Mouse (Mus musculus): ENCODE measurements around the gene Sav1. TPM values are rescaled to one million over a fixed set of nuclear protein-coding genes. Genes with fewer than 3 reads are reported as not detected.

Sav1 gene
- polyA plus RNA-seq, 1 experiment: 41.9 TPM

GRCm38 (mm10) chr12:69973666-69974065, 13.1 kb downstream of the Sav1 start:
- no peak for TF ChIP-seq GATA1 (IDR thresholded peaks at IDR 0.05; ENCODE audit: low read length)

- TF ChIP-seq GATA1 (IDR thresholded peaks at IDR 0.05; ENCODE audit: low read length): no peak
These were observed 18.6 kb downstream of the Sav1 start for GRCm38 (mm10) chr12:69968154-69968553.

GRCm38 (mm10) chr12:69967112-69967511, 19.7 kb downstream of the Sav1 start:
- TF ChIP-seq GATA1 (IDR thresholded peaks at IDR 0.05; ENCODE audit: low read length): no peak

GRCm38 (mm10) chr12:69966071-69966470, 20.7 kb downstream of the Sav1 start:
- no peak for TF ChIP-seq GATA1 (IDR thresholded peaks at IDR 0.05; ENCODE audit: low read length)

GRCm38 (mm10) chr12:69965644-69966043, 21.2 kb downstream of the Sav1 start:
- no peak for TF ChIP-seq GATA1 (IDR thresholded peaks at IDR 0.05; ENCODE audit: low read length)

GRCm38 (mm10) chr12:69963141-69963540, 23.7 kb downstream of the Sav1 start:
- no peak for TF ChIP-seq GATA1 (IDR thresholded peaks at IDR 0.05; ENCODE audit: low read length)

- TF ChIP-seq GATA1 (IDR thresholded peaks at IDR 0.05; ENCODE audit: low read length): no peak
These were observed 24.3 kb downstream of the Sav1 start for GRCm38 (mm10) chr12:69962468-69962867.

GRCm38 (mm10) chr12:69957378-69957777, 29.4 kb downstream of the Sav1 start:
- no peak for TF ChIP-seq GATA1 (IDR thresholded peaks at IDR 0.05; ENCODE audit: low read length)

GRCm38 (mm10) chr12:69947502-69947901, 39.3 kb downstream of the Sav1 start:
- TF ChIP-seq GATA1 (IDR thresholded peaks at IDR 0.05; ENCODE audit: low read length): no peak

GRCm38 (mm10) chr12:69945861-69946260, 40.9 kb downstream of the Sav1 start:
- no peak for TF ChIP-seq GATA1 (IDR thresholded peaks at IDR 0.05; ENCODE audit: low read length)

- no peak for TF ChIP-seq GATA1 (IDR thresholded peaks at IDR 0.05; ENCODE audit: low read length)
These were observed 45.0 kb downstream of the Sav1 start for GRCm38 (mm10) chr12:69941655-69942329.

GRCm38 (mm10) chr12:69939291-69939690, 47.5 kb downstream of the Sav1 start:
- no peak for TF ChIP-seq GATA1 (IDR thresholded peaks at IDR 0.05; ENCODE audit: low read length)

GRCm38 (mm10) chr12:69937731-69938130, 49.1 kb downstream of the Sav1 start:
- no peak for TF ChIP-seq GATA1 (IDR thresholded peaks at IDR 0.05; ENCODE audit: low read length)

- TF ChIP-seq GATA1 (IDR thresholded peaks at IDR 0.05; ENCODE audit: low read length): no peak
These were observed 60.1 kb downstream of the Sav1 start for GRCm38 (mm10) chr12:69926716-69927115.

GRCm38 (mm10) chr12:69924012-69924411, 62.8 kb downstream of the Sav1 start:
- no peak for TF ChIP-seq GATA1 (IDR thresholded peaks at IDR 0.05; ENCODE audit: low read length)

- no peak for TF ChIP-seq GATA1 (IDR thresholded peaks at IDR 0.05; ENCODE audit: low read length)
These were observed 63.2 kb downstream of the Sav1 start for GRCm38 (mm10) chr12:69923603-69924002.

GRCm38 (mm10) chr12:69923128-69923527, 63.7 kb downstream of the Sav1 start:
- TF ChIP-seq GATA1 (IDR thresholded peaks at IDR 0.05; ENCODE audit: low read length): no peak

GRCm38 (mm10) chr12:69922099-69922498, 64.7 kb downstream of the Sav1 start:
- no peak for TF ChIP-seq GATA1 (IDR thresholded peaks at IDR 0.05; ENCODE audit: low read length)

Measured in G1E-ER4 (cell line).